Mouse (Mus musculus) heart, embryonic 13.5 days (tissue): ENCODE measurements around the gene Fgf13. TPM values are rescaled to one million over a fixed set of nuclear protein-coding genes. Genes with fewer than 3 reads are reported as not detected.

Experiments used
- ATAC-seq: fragments of 200-750 bp; cut with Nextera tagmentation; 2 replicates; pipeline ENCODE4 v1.8.0; 2017; ENCODE audit warnings: moderate TSS enrichment; ENCODE audit not compliant: insufficient number of reproducible peaks, low FRiP score, low TSS enrichment; ENCODE audit errors: extremely low read depth
- H3K27ac ChIP-seq: fragments of 300-500 bp; sonication (generic); replicated peaks from 2 replicates; pipeline ENCODE4 v1.5.1; 2015; ENCODE audit warnings: moderate library complexity, mild to moderate bottlenecking, inconsistent platforms
- H3K27me3 ChIP-seq: fragments of 300-500 bp; sonication (generic); replicated peaks from 2 replicates; pipeline ENCODE4 v1.6.1; 2015; ENCODE audit warnings: mild to moderate bottlenecking, inconsistent platforms
- H3K36me3 ChIP-seq: fragments of 300-500 bp; sonication (generic); 2 replicates; pipeline ENCODE4 v1.6.1; 2015; ENCODE audit warnings: mild to moderate bottlenecking, inconsistent platforms
- H3K4me1 ChIP-seq: fragments of 300-500 bp; sonication (generic); 2 replicates; pipeline ENCODE4 v1.6.1; 2015; ENCODE audit warnings: inconsistent platforms
- H3K4me2 ChIP-seq: fragments of 300-500 bp; sonication (generic); 2 replicates; pipeline ENCODE4 v1.6.1; 2015; ENCODE audit warnings: inconsistent platforms, mild to moderate bottlenecking, moderate library complexity
- H3K4me3 ChIP-seq: fragments of 300-500 bp; sonication (generic); 2 replicates; pipeline ENCODE4 v1.5.1; 2015; ENCODE audit warnings: moderate library complexity, mild to moderate bottlenecking, inconsistent platforms
- H3K9ac ChIP-seq: fragments of 300-500 bp; sonication (generic); 2 replicates; pipeline ENCODE4 v1.6.1; 2015; ENCODE audit warnings: inconsistent platforms, mild to moderate bottlenecking, moderate library complexity
- H3K9me3 ChIP-seq: fragments of 300-500 bp; sonication (generic); 2 replicates; pipeline ENCODE4 v1.6.1; 2016; ENCODE audit warnings: inconsistent platforms
- WGBS: fragments of 180-500 bp; shearing (Covaris S2); methylation state at CpG from one replicate; pipeline ENCODE4 v1.1.7; 2015; ENCODE audit warnings: mixed read lengths; 5-methylcytosine and 5-hydroxymethylcytosine counted together
- polyA plus RNA-seq: library from polyadenylated mRNA; unstranded; fragments of >200 nt; fragmentation: Nextera tagmentation; extraction: Ambion mirVana; gene quantifications from 2 replicates; pipeline ENCODE4 v1.2.1, GENCODE M21; 2015

Gene Fgf13
- polyA plus RNA-seq, 1 experiment from 2014 or later, result 53.9 TPM

GRCm38 (mm10) chrX:59182323-59182722 is 385.5 kb downstream of the Fgf13 start:
- Histone ChIP-seq H3K27me3 (no peaks in the 10 kb centered on the region), H3K27ac (peak overlapping the region; percentile 86), H3K4me1 (0 out of 2 replicates have a peak, but pooled peaks cover 3% of the 10 kb centered on the region), H3K9ac (no peak overlapping the region), H3K4me2 (no peak overlapping the region), H3K36me3 (no peaks in the 10 kb centered on the region), H3K4me3 (no peak overlapping the region), H3K9me3 (no peaks in the 10 kb centered on the region)
- WGBS, result 45% methylated on average over 4 of the region's 4 CpGs
- ATAC-seq, result no peak

GRCm38 (mm10) chrX:59179627-59180026 is 388.2 kb downstream of the Fgf13 start:
- Histone ChIP-seq H3K9me3 (no peaks in the 10 kb centered on the region), H3K4me3 (peak overlapping the region; percentile 14; the same call in 1 of the 2 replicates), H3K4me2 (peak overlapping the region; percentile 43), H3K27me3 (no peaks in the 10 kb centered on the region), H3K36me3 (no peaks in the 10 kb centered on the region), H3K27ac (peak overlapping the region; percentile 67), H3K4me1 (0 out of 2 replicates have a peak, but pooled peaks cover 3% of the 10 kb centered on the region), H3K9ac (no peak overlapping the region)
- no peak for ATAC-seq
- WGBS, result 58% methylated on average over 4 of the region's 4 CpGs

GRCm38 (mm10) chrX:59179081-59179596 is 388.7 kb downstream of the Fgf13 start:
- peak overlapping the region; percentile 43 for H3K4me2 ChIP-seq
- no peak for ATAC-seq
- H3K27ac ChIP-seq, result peak overlapping the region; percentile 67
- peak overlapping the region; percentile 14; the same call in 1 of the 2 replicates for H3K4me3 ChIP-seq
- H3K27me3 ChIP-seq, result no peaks in the 10 kb centered on the region
- H3K9ac ChIP-seq, result no peak overlapping the region
- no peaks in the 10 kb centered on the region for H3K9me3 ChIP-seq
- H3K4me1 ChIP-seq, result 0 out of 2 replicates have a peak, but pooled peaks cover 3% of the 10 kb centered on the region
- H3K36me3 ChIP-seq, result no peaks in the 10 kb centered on the region
- 12% methylated on average over 3 of the region's 3 CpGs for WGBS

GRCm38 (mm10) chrX:59177653-59178052 is 390.2 kb downstream of the Fgf13 start:
- 44% methylated on average over 3 of the region's 3 CpGs for WGBS
- ATAC-seq, result no peak
- Histone ChIP-seq H3K27ac (no peak overlapping the region), H3K4me3 (no peak overlapping the region), H3K27me3 (no peaks in the 10 kb centered on the region), H3K36me3 (no peaks in the 10 kb centered on the region), H3K9me3 (no peaks in the 10 kb centered on the region), H3K4me1 (0 out of 2 replicates have a peak, but pooled peaks cover 3% of the 10 kb centered on the region), H3K4me2 (peak overlapping the region; percentile 20), H3K9ac (no peak overlapping the region)

GRCm38 (mm10) chrX:59172200-59172599 is 395.7 kb downstream of the Fgf13 start:
- Histone ChIP-seq H3K27me3 (no peaks in the 10 kb centered on the region), H3K4me3 (no peak overlapping the region), H3K4me2 (no peak overlapping the region), H3K36me3 (no peaks in the 10 kb centered on the region), H3K9ac (no peak overlapping the region), H3K4me1 (no peaks in the 10 kb centered on the region), H3K9me3 (no peaks in the 10 kb centered on the region), H3K27ac (no peak overlapping the region)
- WGBS, result 3% methylated on average over 1 of the region's 1 CpGs
- ATAC-seq, result no peak

GRCm38 (mm10) chrX:59166763-59167162 is 401.1 kb downstream of the Fgf13 start:
- no peaks in the 10 kb centered on the region for H3K36me3 ChIP-seq
- no peak overlapping the region for H3K9ac ChIP-seq
- no peak overlapping the region for H3K27ac ChIP-seq
- H3K27me3 ChIP-seq, result no peaks in the 10 kb centered on the region
- no peak overlapping the region for H3K4me3 ChIP-seq
- no peak overlapping the region for H3K4me2 ChIP-seq
- WGBS, result 77% methylated on average over 2 of the region's 2 CpGs
- no peak for ATAC-seq
- no peaks in the 10 kb centered on the region for H3K9me3 ChIP-seq
- no peaks in the 10 kb centered on the region for H3K4me1 ChIP-seq

GRCm38 (mm10) chrX:59141947-59142346 is 425.9 kb downstream of the Fgf13 start:
- peaks cover 7% of the 10 kb centered on the region; the same call in 1 of the 2 replicates for H3K4me1 ChIP-seq
- H3K27ac ChIP-seq, result no peak overlapping the region
- no peaks in the 10 kb centered on the region for H3K36me3 ChIP-seq
- H3K9ac ChIP-seq, result no peak overlapping the region
- WGBS, result 64% methylated on average over 2 of the region's 2 CpGs
- no peaks in the 10 kb centered on the region for H3K27me3 ChIP-seq
- no peaks in the 10 kb centered on the region for H3K9me3 ChIP-seq
- H3K4me2 ChIP-seq, result no peak overlapping the region
- no peak for ATAC-seq
- no peak overlapping the region for H3K4me3 ChIP-seq

- H3K27ac ChIP-seq, result peak overlapping the region; percentile 73; the same call in 1 of the 2 replicates
- peaks cover 7% of the 10 kb centered on the region; the same call in 1 of the 2 replicates for H3K4me1 ChIP-seq
Measured at GRCm38 (mm10) chrX:59134928-59135361, 432.9 kb downstream of the Fgf13 start.

GRCm38 (mm10) chrX:59134166-59134861 is 433.6 kb downstream of the Fgf13 start:
- WGBS, result 13% methylated on average over 48 of the region's 75 CpGs
- Histone ChIP-seq H3K4me2 (peak overlapping the region; percentile 73), H3K4me1 (peaks cover 7% of the 10 kb centered on the region; the same call in 1 of the 2 replicates), H3K36me3 (no peaks in the 10 kb centered on the region), H3K27ac (peak overlapping the region; percentile 73), H3K27me3 (peaks cover 10% of the 10 kb centered on the region; the same call in 1 of the 2 replicates), H3K4me3 (peak overlapping the region; percentile 66), H3K9me3 (no peaks in the 10 kb centered on the region), H3K9ac (peak overlapping the region; percentile 82)
- ATAC-seq, result peak; percentile 63; the same call in 1 of the 2 replicates

More at GRCm38 (mm10) chrX:59134928-59135361, 432.9 kb downstream of the Fgf13 start:
- Histone ChIP-seq H3K4me2 (peak overlapping the region; percentile 73), H3K9me3 (no peaks in the 10 kb centered on the region), H3K36me3 (no peaks in the 10 kb centered on the region), H3K4me3 (peak overlapping the region; percentile 66), H3K9ac (peak overlapping the region; percentile 82), H3K27me3 (peaks cover 10% of the 10 kb centered on the region; the same call in 1 of the 2 replicates)
- WGBS, result 5% methylated on average over 8 of the region's 8 CpGs
- ATAC-seq, result no peak

- Histone ChIP-seq H3K27me3 (peaks cover 10% of the 10 kb centered on the region; the same call in 1 of the 2 replicates), H3K9me3 (no peaks in the 10 kb centered on the region), H3K4me1 (peaks cover 7% of the 10 kb centered on the region; the same call in 1 of the 2 replicates), H3K4me3 (peak overlapping the region; percentile 66), H3K36me3 (no peaks in the 10 kb centered on the region), H3K27ac (peak overlapping the region; percentile 73), H3K9ac (peak overlapping the region; percentile 82), H3K4me2 (peak overlapping the region; percentile 73)
- 16% methylated on average over 24 of the region's 24 CpGs for WGBS
- no peak for ATAC-seq
Measured at GRCm38 (mm10) chrX:59133834-59134165, 434.1 kb downstream of the Fgf13 start.

GRCm38 (mm10) chrX:59133416-59133815 is 434.5 kb downstream of the Fgf13 start:
- Histone ChIP-seq H3K36me3 (no peaks in the 10 kb centered on the region), H3K4me1 (peaks cover 4% of the 10 kb centered on the region; the same call in 1 of the 2 replicates), H3K4me2 (peak overlapping the region; percentile 73), H3K9ac (peak overlapping the region; percentile 82), H3K27ac (no peak overlapping the region), H3K4me3 (peak overlapping the region; percentile 66), H3K27me3 (peaks cover 10% of the 10 kb centered on the region; the same call in 1 of the 2 replicates), H3K9me3 (no peaks in the 10 kb centered on the region)
- 17% methylated on average over 10 of the region's 10 CpGs for WGBS
- no peak for ATAC-seq
